Mouse (Mus musculus) E14TG2a.4 (cell line): Measurements from ENCODE around the gene Son.

Experiments
- H3K27me3 ChIP-seq: 2 replicates; pipeline ENCODE4 v1.6.1; 2014; ENCODE audit warnings: low read length, control low read depth; ENCODE audit not compliant: insufficient read depth
- H3K36me3 ChIP-seq: 2 replicates; pipeline ENCODE4 v1.6.1; 2014; ENCODE audit warnings: low read length, control low read depth; ENCODE audit not compliant: insufficient read depth
- H3K4me1 ChIP-seq: replicated peaks from 2 replicates; pipeline ENCODE4 v1.6.1; 2014; ENCODE audit warnings: low read depth, low read length, control low read depth
- H3K4me3 ChIP-seq: replicated peaks from 2 replicates; pipeline ENCODE4 v1.5.1; 2014; ENCODE audit warnings: mild to moderate bottlenecking, low read length
- H3K9me3 ChIP-seq: 2 replicates; pipeline ENCODE4 v1.6.1; 2014; ENCODE audit warnings: low read length, control low read depth
- CTCF ChIP-seq: conservative IDR thresholded peaks from 2 replicates; pipeline ENCODE4 v1.5.1; 2014; ENCODE audit warnings: low read length
- NANOG ChIP-seq: IDR thresholded peaks from 2 replicates; pipeline ENCODE4 v1.6.1; 2014; ENCODE audit warnings: borderline replicate concordance, low read length, mixed read lengths
- POU5F1 ChIP-seq: IDR thresholded peaks from 2 replicates; pipeline ENCODE4 v1.6.1; 2014; ENCODE audit warnings: low read length, borderline replicate concordance

Gene Son

DNA sequence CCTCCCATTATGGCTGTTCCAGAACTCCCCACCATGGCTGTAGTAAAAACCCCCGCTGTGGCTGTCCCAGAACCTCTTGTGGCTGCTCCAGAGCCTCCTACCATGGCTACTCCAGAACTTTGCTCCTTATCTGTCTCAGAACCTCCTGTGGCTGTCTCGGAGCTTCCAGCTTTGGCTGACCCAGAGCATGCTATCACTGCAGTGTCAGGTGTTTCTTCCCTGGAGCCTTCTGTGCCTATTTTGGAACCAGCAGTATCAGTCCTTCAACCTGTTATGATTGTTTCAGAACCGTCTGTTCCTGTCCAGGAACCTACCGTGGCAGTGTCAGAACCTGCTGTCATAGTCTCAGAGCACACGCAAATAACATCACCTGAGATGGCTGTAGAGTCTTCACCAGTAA is 11.2 kb downstream of the Son start:
- H3K4me1 ChIP-seq, result peaks cover 53% of the 10 kb centered on the region

DNA sequence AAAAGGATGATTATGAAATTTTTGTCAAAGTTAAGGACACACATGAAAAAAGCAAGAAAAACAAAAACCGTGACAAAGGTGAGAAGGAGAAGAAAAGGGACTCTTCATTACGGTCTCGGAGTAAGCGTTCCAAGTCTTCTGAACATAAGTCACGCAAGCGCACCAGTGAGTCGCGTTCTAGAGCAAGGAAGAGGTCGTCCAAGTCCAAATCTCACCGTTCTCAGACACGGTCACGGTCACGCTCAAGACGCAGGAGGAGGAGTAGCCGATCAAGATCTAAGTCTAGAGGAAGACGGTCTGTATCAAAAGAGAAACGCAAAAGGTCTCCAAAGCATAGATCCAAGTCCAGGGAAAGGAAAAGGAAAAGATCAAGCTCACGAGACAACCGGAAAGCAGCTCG is 12.5 kb downstream of the Son start:
- H3K9me3 ChIP-seq, result no peaks in the 10 kb centered on the region
- no peaks in the 10 kb centered on the region for H3K27me3 ChIP-seq
- peaks cover 51% of the 10 kb centered on the region for H3K4me1 ChIP-seq
- TF ChIP-seq CTCF (no peak), NANOG (no peak), POU5F1 (no peak)
- H3K36me3 ChIP-seq, result peaks cover 100% of the 10 kb centered on the region
- H3K4me3 ChIP-seq, result peak overlapping the region; percentile 45

More for the DNA sequence above, 11.2 kb downstream of the Son start:
- TF ChIP-seq NANOG, result no peak
- TF ChIP-seq CTCF, result no peak
- TF ChIP-seq POU5F1, result no peak
- H3K36me3 ChIP-seq, result peaks cover 100% of the 10 kb centered on the region
- no peaks in the 10 kb centered on the region for H3K27me3 ChIP-seq
- H3K9me3 ChIP-seq, result no peaks in the 10 kb centered on the region
- no peak overlapping the region for H3K4me3 ChIP-seq

DNA sequence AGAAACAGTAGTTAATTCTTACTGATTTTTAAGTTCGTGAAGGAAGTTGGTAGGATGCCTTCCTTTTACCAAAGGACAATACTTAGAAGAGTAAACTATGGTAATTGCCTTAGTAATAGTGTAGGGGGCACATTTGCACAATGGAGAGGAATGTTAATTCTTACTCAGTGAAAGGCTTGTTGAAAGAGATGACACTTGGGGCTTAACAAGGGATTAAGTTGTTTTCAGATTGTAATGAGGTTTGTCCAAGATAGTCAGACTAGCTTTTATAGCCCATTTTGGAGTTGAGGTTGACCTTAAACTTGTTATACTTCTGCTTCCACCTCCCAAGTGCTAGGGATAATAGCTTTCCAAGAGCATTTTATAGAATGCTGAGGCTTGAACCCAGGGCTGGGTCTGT is 14.1 kb downstream of the Son start:
- H3K36me3 ChIP-seq, result peaks cover 100% of the 10 kb centered on the region
- TF ChIP-seq POU5F1 (no peak), NANOG (peak; percentile 56; the same call in 1 of the 2 replicates), CTCF (no peak)
- no peak overlapping the region for H3K4me3 ChIP-seq
- peaks cover 39% of the 10 kb centered on the region for H3K4me1 ChIP-seq
- no peaks in the 10 kb centered on the region for H3K9me3 ChIP-seq
- H3K27me3 ChIP-seq, result no peaks in the 10 kb centered on the region

DNA sequence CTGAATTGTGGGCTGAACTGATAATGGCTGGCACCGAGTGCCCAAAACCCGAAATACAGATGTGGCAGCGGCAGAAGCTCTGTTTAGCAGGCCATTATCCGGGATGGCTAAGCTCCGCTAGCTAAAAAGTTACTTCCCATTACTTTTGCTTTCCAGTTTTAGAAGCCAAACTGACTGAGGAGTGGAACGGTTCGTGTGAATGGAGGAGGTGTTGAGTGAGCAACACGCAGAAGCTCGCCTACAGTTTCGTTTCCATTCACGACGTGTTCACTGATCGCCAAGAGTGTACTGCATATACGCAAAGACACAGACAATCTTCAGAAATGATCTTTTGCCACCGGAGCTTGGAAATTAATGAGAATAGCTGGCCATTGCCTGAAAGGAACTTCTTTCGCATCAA is 15.0 kb downstream of the Son start:
- H3K36me3 ChIP-seq, result peaks cover 100% of the 10 kb centered on the region
- H3K4me3 ChIP-seq, result no peak overlapping the region
- TF ChIP-seq NANOG, result no peak
- no peak for TF ChIP-seq POU5F1
- no peak for TF ChIP-seq CTCF
- no peaks in the 10 kb centered on the region for H3K9me3 ChIP-seq
- no peaks in the 10 kb centered on the region for H3K27me3 ChIP-seq
- peaks cover 39% of the 10 kb centered on the region for H3K4me1 ChIP-seq

DNA sequence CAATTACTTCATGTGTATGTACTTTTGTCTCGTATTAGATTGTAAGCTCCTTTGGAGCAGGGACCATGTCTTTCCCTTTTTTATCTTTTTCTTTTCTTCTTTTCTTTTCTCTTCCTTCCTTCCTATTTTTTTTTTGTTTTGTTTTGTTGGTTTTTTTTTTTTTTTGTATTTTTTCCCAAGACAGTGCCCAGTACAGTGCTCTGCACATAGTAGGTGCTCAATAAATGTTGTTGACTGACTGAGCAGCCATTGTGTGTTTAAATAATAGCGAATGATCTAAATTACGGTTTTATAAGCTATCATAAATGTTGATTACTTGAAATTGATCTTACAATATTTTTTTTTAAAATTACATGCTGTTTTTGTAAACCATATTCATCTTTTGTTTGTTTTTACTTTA is 16.5 kb downstream of the Son start:
- H3K4me3 ChIP-seq, result no peak overlapping the region
- TF ChIP-seq POU5F1 (no peak), CTCF (no peak), NANOG (no peak)

GRCm38 (mm10) chr16:91674500-91674899 is 27.2 kb downstream of the Son start:
- TF ChIP-seq NANOG, result no peak
- TF ChIP-seq CTCF, result no peak
- TF ChIP-seq POU5F1, result no peak
- H3K36me3 ChIP-seq, result peaks cover 100% of the 10 kb centered on the region
- peaks cover 6% of the 10 kb centered on the region; the same call in 1 of the 2 replicates for H3K4me1 ChIP-seq
- no peaks in the 10 kb centered on the region for H3K9me3 ChIP-seq
- no peak overlapping the region for H3K4me3 ChIP-seq
- H3K27me3 ChIP-seq, result no peaks in the 10 kb centered on the region

More for the DNA sequence above, 16.5 kb downstream of the Son start:
- Histone ChIP-seq H3K9me3 (no peaks in the 10 kb centered on the region), H3K36me3 (peaks cover 99% of the 10 kb centered on the region), H3K4me1 (peaks cover 31% of the 10 kb centered on the region), H3K27me3 (no peaks in the 10 kb centered on the region)

DNA sequence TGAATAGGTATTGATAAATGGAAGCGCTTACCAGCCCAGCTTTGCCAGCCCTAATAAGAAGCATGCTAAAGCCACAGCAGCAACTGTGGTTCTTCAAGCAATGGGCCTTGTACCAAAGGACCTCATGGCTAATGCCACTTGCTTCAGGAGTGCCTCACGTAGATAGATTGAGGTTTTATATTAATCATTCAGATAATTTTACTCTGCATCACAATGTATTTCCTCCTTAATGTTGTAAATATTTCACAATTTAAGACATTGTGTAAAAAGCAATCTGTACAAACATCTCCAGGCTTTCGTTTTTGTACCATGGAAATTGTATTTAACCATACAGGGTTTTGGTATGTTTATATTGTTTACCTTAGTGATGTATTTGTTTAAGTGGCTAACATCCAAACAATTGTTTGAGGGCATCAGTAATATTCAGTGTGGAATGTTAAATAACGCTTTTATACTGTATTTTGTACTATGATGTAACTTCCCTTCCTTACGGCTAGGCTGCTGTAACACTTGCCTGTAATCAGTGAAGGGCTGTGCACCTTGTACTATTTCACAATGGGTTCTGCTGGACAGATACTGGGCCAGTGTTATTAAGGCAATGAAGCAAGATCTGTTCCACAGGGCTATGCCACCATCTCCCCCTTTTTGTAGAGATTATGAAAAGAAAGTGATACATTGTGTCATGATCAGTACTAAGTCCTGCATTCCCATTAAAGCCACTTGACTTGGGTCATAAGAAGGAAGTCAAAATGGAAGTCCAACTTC is 31.0 kb downstream of the Son start:
- TF ChIP-seq POU5F1, result no peak
- TF ChIP-seq CTCF, result no peak
- no peak for TF ChIP-seq NANOG
- H3K36me3 ChIP-seq, result peaks cover 98% of the 10 kb centered on the region
- peaks cover 6% of the 10 kb centered on the region; the same call in 1 of the 2 replicates for H3K4me1 ChIP-seq
- H3K27me3 ChIP-seq, result no peaks in the 10 kb centered on the region
- H3K9me3 ChIP-seq, result no peaks in the 10 kb centered on the region
- H3K4me3 ChIP-seq, result no peak overlapping the region

GRCm38 (mm10) chr16:91680656-91681055 is 33.4 kb downstream of the Son start:
- H3K4me1 ChIP-seq, result peaks cover 5% of the 10 kb centered on the region; the same call in 1 of the 2 replicates
- peaks cover 98% of the 10 kb centered on the region for H3K36me3 ChIP-seq
- no peaks in the 10 kb centered on the region for H3K9me3 ChIP-seq
- H3K27me3 ChIP-seq, result no peaks in the 10 kb centered on the region
- TF ChIP-seq POU5F1 (no peak), CTCF (no peak), NANOG (no peak)
- no peak overlapping the region for H3K4me3 ChIP-seq

DNA sequence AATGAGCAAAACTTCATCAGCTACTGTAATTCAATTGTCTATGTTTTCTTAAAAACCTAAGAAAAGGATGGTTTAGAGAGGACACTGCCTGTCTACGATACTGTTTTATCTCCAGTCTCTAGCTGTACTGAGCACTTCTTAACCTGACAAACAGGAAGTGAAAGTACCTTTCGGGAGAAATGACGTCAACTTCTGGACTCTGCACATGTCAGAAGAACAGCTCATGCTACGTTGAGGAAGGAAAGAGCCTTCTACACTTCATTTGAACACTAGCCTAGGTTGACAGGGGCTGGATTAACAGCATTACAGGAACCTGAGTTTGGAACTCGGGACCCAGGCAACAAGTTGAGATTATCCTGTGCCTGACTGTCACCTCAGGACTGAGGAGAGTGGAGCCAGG is 38.2 kb downstream of the Son start:
- Histone ChIP-seq H3K27me3 (0 out of 2 replicates have a peak, but pooled peaks cover 3% of the 10 kb centered on the region), H3K9me3 (no peaks in the 10 kb centered on the region), H3K4me3 (no peak overlapping the region), H3K36me3 (peaks cover 64% of the 10 kb centered on the region), H3K4me1 (peaks cover 14% of the 10 kb centered on the region)
- TF ChIP-seq NANOG, result no peak
- TF ChIP-seq POU5F1, result no peak
- no peak for TF ChIP-seq CTCF
